Mouse (Mus musculus): ENCODE results near the gene Grm5.

Gene Grm5

GRCm38 (mm10) chr7:88159542-88160241 lies 575.7 kb downstream of the Grm5 start:
- no peak for DNase-seq (ENCODE audit: low spot score in 2 of 2)

DNA sequence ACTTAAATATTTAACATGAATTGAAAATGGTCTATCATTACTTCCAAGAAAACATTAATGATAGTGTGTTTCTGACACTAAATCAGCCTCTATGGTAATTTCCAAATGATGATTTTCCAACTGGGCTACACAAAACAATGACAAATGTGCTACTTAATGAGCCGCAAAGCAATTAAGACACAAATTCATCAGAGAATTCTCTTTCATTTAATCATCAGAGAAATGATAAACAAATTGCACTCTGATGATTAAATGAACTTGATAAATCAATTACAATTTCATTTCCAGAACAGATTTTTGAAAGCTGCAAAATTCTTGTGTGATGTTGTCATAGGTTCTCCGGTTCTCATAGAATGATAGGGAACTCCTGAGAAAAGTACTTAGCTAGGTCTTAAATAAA lies 577.6 kb downstream of the Grm5 start:
- DNase-seq (ENCODE audit: low spot score in 2 of 2): no peak

Measured in frontal cortex, postnatal 36 days (tissue).